Mouse (Mus musculus) small intestine, adult 2 months (tissue): Measurements from ENCODE around the gene Kif1a. TPM values are rescaled to one million over a fixed set of nuclear protein-coding genes. Genes with fewer than 3 reads are reported as not detected.

Experiments
- H3K27ac ChIP-seq: fragments of 200-500 bp; 2 replicates; pipeline ENCODE4 v1.5.1; 2012; ENCODE audit warnings: low read depth, low read length, control low read depth, inconsistent platforms; ENCODE audit not compliant: insufficient read depth
- H3K27me3 ChIP-seq: fragments of 200-500 bp; 2 replicates; pipeline ENCODE4 v1.6.1; 2012; ENCODE audit warnings: mild to moderate bottlenecking, moderate library complexity, low read length, inconsistent platforms; ENCODE audit not compliant: control insufficient read depth, insufficient read depth
- H3K36me3 ChIP-seq: fragments of 200-500 bp; 2 replicates; pipeline ENCODE4 v1.6.1; 2012; ENCODE audit warnings: mild to moderate bottlenecking, low read length, control low read depth, inconsistent platforms; ENCODE audit not compliant: control insufficient read depth, insufficient read depth
- H3K4me1 ChIP-seq: fragments of 200-500 bp; 2 replicates; pipeline ENCODE4 v1.6.1; 2012; ENCODE audit warnings: low read length, inconsistent platforms, mixed read lengths; ENCODE audit not compliant: control insufficient read depth, insufficient read depth, insufficient read length
- H3K4me3 ChIP-seq: fragments of 200-500 bp; 2 replicates; pipeline ENCODE4 v1.5.1; 2012; ENCODE audit warnings: low read depth, mild to moderate bottlenecking, control low read depth, inconsistent platforms, low read length, moderate library complexity
- CTCF ChIP-seq: fragments of 200-500 bp; IDR thresholded peaks from 2 replicates; pipeline ENCODE4 v1.5.1; 2012; ENCODE audit warnings: low read depth, mild to moderate bottlenecking, control low read depth, inconsistent platforms, low read length, moderate library complexity, mixed read lengths; ENCODE audit not compliant: insufficient replicate concordance, insufficient read length; ENCODE audit errors: extremely low read depth
- POLR2A ChIP-seq: fragments of 200-500 bp; IDR thresholded peaks from 2 replicates; pipeline ENCODE4 v1.6.1; 2012; ENCODE audit warnings: low read depth, mild to moderate bottlenecking, control low read depth, inconsistent platforms, low read length, moderate library complexity
- WGBS: fragments of 180-500 bp; shearing (Covaris S2); methylation state at CpG from one replicate; pipeline ENCODE4 v1.1.7; 2018; 5-methylcytosine and 5-hydroxymethylcytosine counted together
- polyA plus RNA-seq: library from polyadenylated mRNA; depleted of rRNA; stranded (reverse); fragments of >200 nt; gene quantifications from 2 replicates; pipeline ENCODE4 v1.2.3, GENCODE M21; 2012

Kif1a gene
- polyA plus RNA-seq, 1 experiment = 2.0 TPM

DNA sequence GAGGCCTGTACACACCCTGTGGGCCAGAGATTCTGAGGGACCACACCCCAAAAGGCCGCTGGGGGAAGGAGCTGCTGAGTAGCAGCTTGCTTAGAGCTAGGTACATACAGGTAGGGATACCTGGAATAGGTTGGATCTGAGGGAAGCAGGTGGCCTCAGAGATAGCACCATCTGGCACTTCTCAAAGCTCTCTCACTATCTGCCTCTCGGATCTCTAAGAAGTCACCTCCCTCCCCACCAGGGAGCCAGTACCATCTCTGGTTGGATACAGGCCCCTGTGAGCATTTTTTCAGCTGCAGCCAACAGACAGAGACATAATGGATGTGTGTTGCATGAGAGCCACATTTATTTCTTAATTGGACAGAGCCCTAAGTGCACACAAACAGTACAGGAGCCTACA lies 86.6 kb downstream of the Kif1a start:
- TF ChIP-seq POLR2A = no peak
- no peak for TF ChIP-seq CTCF
- Histone ChIP-seq H3K4me3 (no peak overlapping the region), H3K4me1 (no peaks in the 10 kb centered on the region), H3K27ac (no peak overlapping the region), H3K27me3 (no peaks in the 10 kb centered on the region), H3K36me3 (no peaks in the 10 kb centered on the region)
- WGBS = 45% methylated on average over 2 of the region's 2 CpGs

DNA sequence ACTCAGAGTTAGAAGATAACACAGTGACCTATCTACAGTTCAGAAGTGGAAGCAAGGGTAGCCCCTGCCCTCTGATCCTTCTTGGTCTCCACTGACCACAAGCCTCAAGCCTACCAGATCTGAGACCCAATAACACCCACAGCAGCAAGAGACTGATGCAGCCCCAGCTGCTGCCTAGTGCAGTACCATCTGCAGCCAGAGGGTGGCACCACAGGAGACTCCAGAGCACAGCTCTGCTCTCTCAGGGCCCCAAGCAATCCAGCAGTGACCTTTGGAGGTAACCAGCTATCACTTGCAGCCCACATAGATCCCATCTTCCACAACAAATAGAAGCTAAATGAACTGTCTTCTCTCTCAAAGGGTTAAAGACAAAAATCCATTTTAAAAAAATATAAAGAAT lies 87.3 kb downstream of the Kif1a start:
- Histone ChIP-seq H3K36me3 (no peaks in the 10 kb centered on the region), H3K27me3 (no peaks in the 10 kb centered on the region)

DNA sequence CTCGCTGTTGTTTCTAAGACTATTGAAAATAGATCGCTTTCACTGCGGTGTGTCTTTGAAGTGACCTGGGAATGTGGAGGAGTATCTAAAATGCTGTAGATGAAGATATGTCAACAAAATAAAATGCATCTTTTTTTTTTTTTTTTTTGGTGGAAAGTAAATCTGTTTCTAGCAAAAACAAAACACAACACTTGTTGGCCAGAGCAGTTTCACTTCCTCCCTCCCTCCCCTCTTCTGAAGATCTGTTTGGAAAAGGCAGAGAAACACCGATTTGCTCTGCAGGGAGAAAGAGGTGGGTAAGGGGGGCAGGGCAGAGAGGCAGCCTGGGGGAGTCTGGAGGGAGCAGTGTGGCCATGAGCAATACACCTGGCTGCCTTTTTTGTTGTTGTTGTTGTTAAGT lies 88.4 kb downstream of the Kif1a start:
- 71% methylated on average over 4 of the region's 4 CpGs for WGBS

More for the DNA sequence above, 87.3 kb downstream of the Kif1a start:
- Histone ChIP-seq H3K4me3 (no peak overlapping the region), H3K4me1 (no peaks in the 10 kb centered on the region), H3K27ac (no peak overlapping the region)
- peak; percentile 79; the same call in 1 of the 2 replicates for TF ChIP-seq CTCF
- TF ChIP-seq POLR2A = no peak

DNA sequence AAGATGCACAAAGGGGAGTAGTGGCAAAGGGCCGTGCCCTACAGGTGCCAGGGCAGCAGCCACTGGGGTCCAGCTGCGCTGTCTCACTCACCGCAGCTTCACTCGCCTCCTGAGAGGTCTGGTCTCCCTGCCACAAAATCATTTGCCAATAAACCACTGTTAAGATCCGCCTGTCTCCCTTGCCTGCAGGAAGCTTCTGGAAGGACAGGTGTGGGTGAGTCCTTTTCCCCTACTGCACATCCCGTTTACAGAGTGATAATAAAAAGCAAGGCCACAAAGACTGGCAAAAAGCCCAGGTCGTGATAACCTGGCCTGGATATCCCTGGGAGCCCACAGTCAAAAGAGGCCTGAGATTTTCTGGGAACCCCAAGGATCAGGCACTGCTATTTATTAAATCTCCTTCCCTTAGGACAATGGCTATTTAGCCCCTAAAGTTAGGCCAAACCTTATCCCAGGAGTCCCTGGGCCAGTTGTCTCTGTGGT lies 89.6 kb downstream of the Kif1a start:
- Histone ChIP-seq H3K27me3 (no peaks in the 10 kb centered on the region), H3K4me1 (no peaks in the 10 kb centered on the region)
- 24% methylated on average over 7 of the region's 7 CpGs for WGBS

More for the DNA sequence above, 88.4 kb downstream of the Kif1a start:
- Histone ChIP-seq H3K4me3 (no peak overlapping the region), H3K27me3 (no peaks in the 10 kb centered on the region), H3K36me3 (no peaks in the 10 kb centered on the region), H3K27ac (no peak overlapping the region), H3K4me1 (no peaks in the 10 kb centered on the region)
- no peak for TF ChIP-seq CTCF
- no peak for TF ChIP-seq POLR2A

DNA sequence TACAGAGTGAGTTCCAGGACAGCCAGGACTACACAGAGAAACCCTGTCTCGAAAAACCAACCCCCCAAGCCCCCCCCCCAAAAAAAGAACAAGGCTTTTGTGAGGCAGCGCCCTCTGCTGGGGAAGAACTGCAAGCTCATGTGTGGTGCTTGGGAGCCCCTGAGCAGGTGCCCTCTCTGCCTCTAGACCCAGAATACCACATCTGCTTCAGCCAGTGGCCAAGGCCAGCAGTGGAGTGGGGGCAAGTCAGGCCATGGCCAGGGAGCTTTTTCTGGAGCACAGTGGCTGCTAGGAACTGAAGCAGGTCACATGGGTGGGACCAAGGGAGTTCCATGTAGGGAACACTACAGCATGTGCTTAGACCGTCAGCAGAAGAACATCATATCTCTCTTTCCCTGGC lies 91.0 kb downstream of the Kif1a start:
- no peak overlapping the region for H3K4me3 ChIP-seq
- no peak for TF ChIP-seq POLR2A
- peak; percentile 57; the same call in 1 of the 2 replicates for TF ChIP-seq CTCF
- H3K27ac ChIP-seq = no peak overlapping the region
- H3K36me3 ChIP-seq = no peaks in the 10 kb centered on the region
- no peaks in the 10 kb centered on the region for H3K27me3 ChIP-seq
- 26% methylated on average over 3 of the region's 3 CpGs for WGBS
- no peaks in the 10 kb centered on the region for H3K4me1 ChIP-seq

More for the DNA sequence above, 89.6 kb downstream of the Kif1a start:
- no peak overlapping the region for H3K27ac ChIP-seq
- no peaks in the 10 kb centered on the region for H3K36me3 ChIP-seq
- TF ChIP-seq CTCF (no peak), POLR2A (no peak)
- no peak overlapping the region for H3K4me3 ChIP-seq

DNA sequence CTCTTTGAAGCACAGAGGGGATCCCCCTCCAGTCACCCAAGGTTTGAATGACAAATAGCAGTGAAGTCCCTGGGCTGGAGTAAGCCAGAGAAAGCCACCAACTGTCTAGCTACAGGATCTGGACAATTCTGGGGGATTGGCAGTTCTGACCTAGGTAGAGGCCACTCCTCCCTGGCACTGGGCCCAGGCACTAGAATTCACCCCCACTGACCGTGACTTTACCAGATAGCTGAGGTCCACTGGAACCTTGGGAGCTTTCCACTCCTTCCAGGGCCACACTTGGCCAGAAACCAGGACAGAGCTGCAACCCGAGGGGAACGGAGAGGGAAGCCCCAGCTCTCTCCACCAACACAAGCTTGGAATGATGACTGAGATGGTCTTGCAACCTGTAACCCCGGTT lies 92.6 kb downstream of the Kif1a start:
- Histone ChIP-seq H3K4me3 (no peak overlapping the region), H3K27me3 (no peaks in the 10 kb centered on the region), H3K27ac (no peak overlapping the region), H3K36me3 (no peaks in the 10 kb centered on the region), H3K4me1 (no peaks in the 10 kb centered on the region)
- TF ChIP-seq POLR2A (no peak), CTCF (no peak)
- 45% methylated on average over 4 of the region's 4 CpGs for WGBS

DNA sequence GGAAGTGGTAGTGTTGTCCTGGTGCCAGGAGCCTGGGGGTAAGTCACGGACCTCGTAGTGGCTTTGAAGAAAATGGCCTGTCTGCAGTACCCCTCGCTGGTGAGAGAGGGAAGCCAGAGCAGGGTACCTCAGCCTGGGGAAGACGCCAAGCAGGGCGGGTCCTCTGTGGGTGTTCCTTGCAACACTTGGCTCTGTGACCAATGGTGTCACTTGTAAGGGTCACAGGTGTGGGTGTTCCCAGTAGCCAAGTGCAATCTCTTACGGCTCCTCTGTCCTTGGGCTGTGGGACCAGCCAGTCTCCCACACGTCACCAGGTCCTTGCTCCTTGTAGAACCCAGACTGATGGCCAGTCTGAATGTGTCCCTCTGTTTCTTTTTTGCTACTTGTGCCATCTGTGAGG lies 95.7 kb downstream of the Kif1a start, which contains the start of gene Aqp12:
Gene Aqp12, plus strand, starts transcription at position 274 of the 400 bp plus-strand sequence.
- Histone ChIP-seq H3K27ac (no peak within 1 kb of the TSS), H3K36me3 (no peaks in the 10 kb centered on the region), H3K27me3 (no peaks in the 10 kb centered on the region), H3K4me1 (no peaks in the 10 kb centered on the region), H3K4me3 (no peak within 1 kb of the TSS)
- 39% methylated on average over 7 of the region's 7 CpGs for WGBS
- TF ChIP-seq CTCF = no peak
- no peak for TF ChIP-seq POLR2A

DNA sequence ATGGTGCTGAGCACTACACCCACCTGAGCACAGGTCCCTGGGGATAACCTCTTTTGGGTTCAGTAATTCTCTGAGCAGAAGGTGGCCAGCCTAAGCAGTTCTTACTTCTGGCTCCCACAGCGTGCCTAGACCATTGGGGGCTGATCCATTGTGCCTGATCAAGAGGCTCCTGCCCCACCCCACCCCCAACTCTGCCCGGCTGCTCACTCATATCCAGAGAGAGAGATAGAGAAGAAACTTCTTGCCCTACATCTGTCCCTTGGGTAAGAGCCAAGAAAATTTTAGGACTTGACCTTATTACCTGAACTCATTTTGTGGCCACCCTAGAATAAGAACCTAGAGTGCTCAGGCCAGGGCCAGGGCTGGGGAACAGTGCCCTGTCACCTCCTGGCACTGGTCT lies 108.9 kb downstream of the Kif1a start:
- H3K27ac ChIP-seq = no peak overlapping the region
- H3K27me3 ChIP-seq = no peaks in the 10 kb centered on the region
- peaks cover 7% of the 10 kb centered on the region; the same call in 1 of the 2 replicates for H3K4me1 ChIP-seq
- no peak for TF ChIP-seq POLR2A
- TF ChIP-seq CTCF = no peak
- H3K4me3 ChIP-seq = no peak overlapping the region
- 78% methylated on average over 2 of the region's 2 CpGs for WGBS
- H3K36me3 ChIP-seq = no peaks in the 10 kb centered on the region
